Mouse (Mus musculus): ENCODE data around the gene Ntm. TPM values are rescaled to one million over a fixed set of nuclear protein-coding genes. Genes with fewer than 3 reads are reported as not detected.

The Ntm gene
- polyA plus RNA-seq, 1 experiment from 2014 or later = 48.5 TPM

GRCm38 (mm10) chr9:29462970-29463593 lies 499.9 kb downstream of the Ntm start:
- H3K27me3 ChIP-seq (ENCODE audit: control insufficient read depth, insufficient read depth, low read length) = no peaks in the 10 kb centered on the region
- no peaks in the 10 kb centered on the region for H3K36me3 ChIP-seq (ENCODE audit: control insufficient read depth, insufficient read depth, low read length)
- no peaks in the 10 kb centered on the region for H3K4me1 ChIP-seq (ENCODE audit: control insufficient read depth, insufficient read depth, low read length)
- H3K9ac ChIP-seq (ENCODE audit: low read depth, low read length) = no peak overlapping the region
- no peak for ATAC-seq (ENCODE audit: low FRiP score, low TSS enrichment)
- H3K4me2 ChIP-seq (replicated peaks; ENCODE audit: low read depth, low read length) = no peak overlapping the region
- no peaks in the 10 kb centered on the region for H3K9me3 ChIP-seq (ENCODE audit: control insufficient read depth, low read length)
- H3K27ac ChIP-seq (ENCODE audit: low read depth, low read length) = no peak overlapping the region
- H3K4me3 ChIP-seq (ENCODE audit: low read length) = no peak overlapping the region
- WGBS = 87% methylated on average over 10 of the region's 10 CpGs

DNA sequence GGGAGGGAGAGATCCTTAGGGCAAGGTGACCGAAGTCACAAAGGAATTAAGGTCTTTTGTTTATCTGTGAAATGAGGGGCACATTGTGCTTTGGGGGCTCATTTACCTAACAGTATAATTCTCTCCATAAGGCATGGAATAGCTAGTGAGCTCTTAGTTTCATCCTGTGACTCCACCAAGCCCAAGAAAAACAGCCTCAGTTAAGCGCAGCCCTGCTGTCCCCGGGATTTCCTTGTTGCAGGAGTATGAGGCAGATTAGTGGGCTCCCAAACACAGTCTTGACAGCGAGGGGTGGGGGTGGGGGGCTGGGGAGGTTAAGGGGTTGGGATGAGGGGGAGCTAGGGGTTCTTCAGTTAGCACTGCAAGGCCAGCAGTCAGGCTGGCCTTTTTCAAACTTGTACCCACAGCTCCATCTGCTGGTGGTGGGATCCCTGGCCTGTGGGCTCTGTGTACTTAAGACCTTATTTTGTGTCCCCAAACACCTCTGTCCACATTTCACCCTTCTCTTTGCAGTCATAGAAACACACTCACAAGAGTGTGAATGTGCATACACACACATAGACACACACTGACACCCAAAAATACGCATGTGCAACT lies 504.9 kb downstream of the Ntm start:
- peak; percentile 76 for ATAC-seq (ENCODE audit: low FRiP score, low TSS enrichment)
- H3K27me3 ChIP-seq (ENCODE audit: control insufficient read depth, insufficient read depth, low read length) = no peaks in the 10 kb centered on the region
- no peak overlapping the region for H3K9ac ChIP-seq (ENCODE audit: low read depth, low read length)
- no peaks in the 10 kb centered on the region for H3K36me3 ChIP-seq (ENCODE audit: control insufficient read depth, insufficient read depth, low read length)
- H3K9me3 ChIP-seq (ENCODE audit: control insufficient read depth, low read length) = no peaks in the 10 kb centered on the region
- WGBS = 11% methylated on average over 5 of the region's 5 CpGs
- no peaks in the 10 kb centered on the region for H3K4me1 ChIP-seq (ENCODE audit: control insufficient read depth, insufficient read depth, low read length)
- no peak overlapping the region for H3K27ac ChIP-seq (ENCODE audit: low read depth, low read length)
- H3K4me2 ChIP-seq (replicated peaks; ENCODE audit: low read depth, low read length) = no peak overlapping the region
- no peak overlapping the region for H3K4me3 ChIP-seq (ENCODE audit: low read length)

DNA sequence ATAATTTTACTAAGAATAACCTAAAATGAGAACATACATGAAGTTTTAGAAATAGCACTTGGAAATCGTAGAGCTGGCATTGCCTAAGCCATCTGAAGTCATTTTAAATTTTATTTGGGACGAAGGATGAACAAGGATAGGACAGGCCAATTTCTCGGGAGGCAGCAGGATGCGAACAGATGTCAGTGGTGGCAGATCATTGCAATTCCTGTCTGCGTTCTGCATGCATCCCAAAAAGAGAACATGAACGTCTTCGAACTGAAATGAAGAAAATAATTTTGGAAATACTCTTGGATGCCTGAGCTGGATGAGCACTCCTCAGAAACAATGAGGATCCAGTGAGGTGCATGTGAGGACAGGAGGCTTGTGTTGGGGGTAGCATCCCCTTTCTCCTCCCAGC lies 506.9 kb downstream of the Ntm start:
- Histone ChIP-seq H3K27ac (ENCODE audit: low read depth, low read length) (no peak overlapping the region), H3K9me3 (ENCODE audit: control insufficient read depth, low read length) (no peaks in the 10 kb centered on the region), H3K36me3 (ENCODE audit: control insufficient read depth, insufficient read depth, low read length) (no peaks in the 10 kb centered on the region), H3K4me3 (ENCODE audit: low read length) (no peak overlapping the region), H3K4me2 (replicated peaks; ENCODE audit: low read depth, low read length) (no peak overlapping the region), H3K4me1 (ENCODE audit: control insufficient read depth, insufficient read depth, low read length) (no peaks in the 10 kb centered on the region), H3K9ac (ENCODE audit: low read depth, low read length) (no peak overlapping the region), H3K27me3 (ENCODE audit: control insufficient read depth, insufficient read depth, low read length) (no peaks in the 10 kb centered on the region)
- ATAC-seq (ENCODE audit: low FRiP score, low TSS enrichment) = no peak
- WGBS = 90% methylated on average over 7 of the region's 7 CpGs

- Histone ChIP-seq H3K4me1 (ENCODE audit: control insufficient read depth, insufficient read depth, low read length) (no peaks in the 10 kb centered on the region), H3K9ac (ENCODE audit: low read depth, low read length) (no peak overlapping the region), H3K4me3 (ENCODE audit: low read length) (no peak overlapping the region), H3K27ac (ENCODE audit: low read depth, low read length) (no peak overlapping the region), H3K9me3 (ENCODE audit: control insufficient read depth, low read length) (no peaks in the 10 kb centered on the region), H3K4me2 (replicated peaks; ENCODE audit: low read depth, low read length) (no peak overlapping the region), H3K27me3 (ENCODE audit: control insufficient read depth, insufficient read depth, low read length) (no peaks in the 10 kb centered on the region), H3K36me3 (ENCODE audit: control insufficient read depth, insufficient read depth, low read length) (no peaks in the 10 kb centered on the region)
- ATAC-seq (ENCODE audit: low FRiP score, low TSS enrichment) = no peak
- 55% methylated on average over 1 of the region's 1 CpGs for WGBS
Measured at GRCm38 (mm10) chr9:29451232-29451631, 511.7 kb downstream of the Ntm start.

DNA sequence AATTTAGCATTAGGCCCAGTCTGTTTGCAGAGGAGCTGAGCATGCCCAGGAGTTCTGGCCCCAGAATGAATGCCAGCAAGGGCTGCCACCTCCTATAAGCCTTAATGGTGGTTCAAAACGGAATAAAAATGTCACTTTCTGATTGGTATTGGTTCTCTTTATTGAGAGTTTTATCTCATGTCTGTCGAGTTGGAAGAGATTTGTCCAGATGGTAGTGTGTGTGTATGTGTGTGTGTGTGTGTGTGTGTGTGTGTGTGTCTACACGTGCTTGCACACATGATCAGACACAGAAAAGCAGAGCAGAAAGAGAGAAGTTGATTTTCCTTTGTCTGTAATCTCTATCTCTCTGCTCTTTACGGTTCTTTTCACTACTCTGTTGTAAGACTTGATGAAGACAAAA lies 518.9 kb downstream of the Ntm start:
- Histone ChIP-seq H3K9me3 (ENCODE audit: control insufficient read depth, low read length) (no peaks in the 10 kb centered on the region), H3K4me3 (ENCODE audit: low read length) (no peak overlapping the region), H3K4me1 (ENCODE audit: control insufficient read depth, insufficient read depth, low read length) (no peaks in the 10 kb centered on the region), H3K36me3 (ENCODE audit: control insufficient read depth, insufficient read depth, low read length) (no peaks in the 10 kb centered on the region), H3K27ac (ENCODE audit: low read depth, low read length) (no peak overlapping the region), H3K4me2 (replicated peaks; ENCODE audit: low read depth, low read length) (no peak overlapping the region), H3K27me3 (ENCODE audit: control insufficient read depth, insufficient read depth, low read length) (no peaks in the 10 kb centered on the region), H3K9ac (ENCODE audit: low read depth, low read length) (no peak overlapping the region)
- ATAC-seq (ENCODE audit: low FRiP score, low TSS enrichment) = no peak
- 71% methylated on average over 4 of the region's 4 CpGs for WGBS

DNA sequence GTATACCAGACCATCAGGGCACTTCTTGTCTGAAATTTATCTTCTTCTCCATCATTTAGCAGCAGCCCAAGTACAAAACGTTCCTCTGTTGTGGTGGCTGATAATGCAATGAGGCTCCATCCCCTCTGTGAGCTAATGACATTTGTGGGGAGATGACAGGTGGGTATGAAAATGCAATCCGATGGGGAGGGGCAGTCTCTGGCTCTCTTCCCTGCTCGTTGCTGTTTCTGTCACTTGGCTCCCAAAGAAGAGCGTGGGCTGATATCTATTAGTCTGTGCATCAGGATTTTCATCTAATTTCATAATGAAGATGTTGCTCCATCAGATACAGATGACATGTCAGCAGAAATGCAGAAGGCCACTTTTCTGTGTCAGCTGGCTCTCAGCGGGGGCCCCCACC lies 523.5 kb downstream of the Ntm start:
- H3K9me3 ChIP-seq (ENCODE audit: control insufficient read depth, low read length) = no peaks in the 10 kb centered on the region
- no peak overlapping the region for H3K27ac ChIP-seq (ENCODE audit: low read depth, low read length)
- H3K4me3 ChIP-seq (ENCODE audit: low read length) = no peak overlapping the region
- H3K27me3 ChIP-seq (ENCODE audit: control insufficient read depth, insufficient read depth, low read length) = no peaks in the 10 kb centered on the region
- H3K36me3 ChIP-seq (ENCODE audit: control insufficient read depth, insufficient read depth, low read length) = no peaks in the 10 kb centered on the region
- H3K4me2 ChIP-seq (replicated peaks; ENCODE audit: low read depth, low read length) = no peak overlapping the region
- WGBS = 68% methylated on average over 5 of the region's 5 CpGs
- ATAC-seq (ENCODE audit: low FRiP score, low TSS enrichment) = no peak
- H3K9ac ChIP-seq (ENCODE audit: low read depth, low read length) = no peak overlapping the region
- H3K4me1 ChIP-seq (ENCODE audit: control insufficient read depth, insufficient read depth, low read length) = 0 out of 2 replicates have a peak, but pooled peaks cover 1% of the 10 kb centered on the region

DNA sequence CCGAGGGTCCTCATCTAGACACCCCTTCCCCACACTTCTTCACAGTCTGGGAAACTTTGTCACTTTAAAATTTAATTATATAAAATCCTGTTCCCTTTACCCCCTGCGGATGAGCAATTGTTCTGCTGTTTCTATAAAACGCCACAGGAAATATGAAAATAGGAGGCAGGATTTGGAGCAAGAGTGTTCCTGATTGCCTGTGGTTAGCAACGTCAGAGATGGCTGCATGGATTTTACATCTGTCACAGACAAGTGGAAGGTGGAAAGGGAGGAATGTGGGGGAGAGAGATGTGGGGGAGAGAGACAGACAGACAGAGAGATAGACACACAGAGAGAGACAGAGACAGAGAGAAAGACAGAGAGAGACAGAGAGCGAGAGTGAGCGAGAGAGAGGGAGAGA lies 528.3 kb downstream of the Ntm start:
- Histone ChIP-seq H3K4me1 (ENCODE audit: control insufficient read depth, insufficient read depth, low read length) (peaks cover 8% of the 10 kb centered on the region), H3K4me3 (ENCODE audit: low read length) (no peak overlapping the region), H3K36me3 (ENCODE audit: control insufficient read depth, insufficient read depth, low read length) (no peaks in the 10 kb centered on the region), H3K9me3 (ENCODE audit: control insufficient read depth, low read length) (no peaks in the 10 kb centered on the region), H3K27me3 (ENCODE audit: control insufficient read depth, insufficient read depth, low read length) (no peaks in the 10 kb centered on the region), H3K4me2 (replicated peaks; ENCODE audit: low read depth, low read length) (no peak overlapping the region), H3K9ac (ENCODE audit: low read depth, low read length) (no peak overlapping the region), H3K27ac (ENCODE audit: low read depth, low read length) (no peak overlapping the region)
- no peak for ATAC-seq (ENCODE audit: low FRiP score, low TSS enrichment)
- 49% methylated on average over 6 of the region's 6 CpGs for WGBS

DNA sequence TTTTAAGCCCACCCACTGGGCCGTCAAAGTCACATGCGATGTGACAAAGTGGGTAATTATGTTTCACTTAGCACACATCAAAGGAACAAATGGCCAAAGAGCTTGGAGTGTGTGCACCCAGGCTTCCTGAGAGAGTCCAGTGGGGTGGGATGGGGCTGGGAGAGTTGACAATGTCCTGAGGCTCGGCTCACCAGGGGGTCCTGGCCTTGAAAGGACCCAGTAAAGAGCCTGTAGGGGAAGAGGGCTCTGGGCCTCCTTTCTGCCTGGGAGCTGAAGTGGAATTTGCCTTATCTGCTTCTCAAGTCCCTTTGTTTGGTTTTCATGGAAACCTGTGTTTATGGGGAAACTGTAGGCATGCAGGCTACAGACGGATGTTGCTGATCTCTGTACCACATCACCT lies 529.0 kb downstream of the Ntm start:
- Histone ChIP-seq H3K9me3 (ENCODE audit: control insufficient read depth, low read length) (no peaks in the 10 kb centered on the region), H3K4me2 (replicated peaks; ENCODE audit: low read depth, low read length) (no peak overlapping the region), H3K27me3 (ENCODE audit: control insufficient read depth, insufficient read depth, low read length) (no peaks in the 10 kb centered on the region)

GRCm38 (mm10) chr9:29433156-29433555 lies 529.8 kb downstream of the Ntm start:
- H3K9ac ChIP-seq (ENCODE audit: low read depth, low read length) = no peak overlapping the region
- no peaks in the 10 kb centered on the region for H3K9me3 ChIP-seq (ENCODE audit: control insufficient read depth, low read length)
- ATAC-seq (ENCODE audit: low FRiP score, low TSS enrichment) = no peak
- no peaks in the 10 kb centered on the region for H3K27me3 ChIP-seq (ENCODE audit: control insufficient read depth, insufficient read depth, low read length)
- H3K4me2 ChIP-seq (replicated peaks; ENCODE audit: low read depth, low read length) = no peak overlapping the region
- H3K4me3 ChIP-seq (ENCODE audit: low read length) = no peak overlapping the region
- peaks cover 8% of the 10 kb centered on the region for H3K4me1 ChIP-seq (ENCODE audit: control insufficient read depth, insufficient read depth, low read length)
- H3K27ac ChIP-seq (ENCODE audit: low read depth, low read length) = no peak overlapping the region
- H3K36me3 ChIP-seq (ENCODE audit: control insufficient read depth, insufficient read depth, low read length) = no peaks in the 10 kb centered on the region
- WGBS = 52% methylated on average over 7 of the region's 7 CpGs

More for the DNA sequence above, 529.0 kb downstream of the Ntm start:
- peaks cover 8% of the 10 kb centered on the region for H3K4me1 ChIP-seq (ENCODE audit: control insufficient read depth, insufficient read depth, low read length)
- 3% methylated on average over 4 of the region's 4 CpGs for WGBS
- no peak overlapping the region for H3K27ac ChIP-seq (ENCODE audit: low read depth, low read length)
- H3K9ac ChIP-seq (ENCODE audit: low read depth, low read length) = no peak overlapping the region
- no peaks in the 10 kb centered on the region for H3K36me3 ChIP-seq (ENCODE audit: control insufficient read depth, insufficient read depth, low read length)
- ATAC-seq (ENCODE audit: low FRiP score, low TSS enrichment) = no peak
- no peak overlapping the region for H3K4me3 ChIP-seq (ENCODE audit: low read length)

Measured in kidney, embryonic 14.5 days (tissue).